Mouse (Mus musculus): ENCODE measurements at regions not wholly inside any gene's neighbourhood (a gene's known extent, or its start where the extent isn't known, plus 50 kb on each side); places are given as distances from the start of the nearest gene placed in this dataset.
A peak's percentile ranks its signal among the peaks of the same experiment; 100 is the strongest.

DNA sequence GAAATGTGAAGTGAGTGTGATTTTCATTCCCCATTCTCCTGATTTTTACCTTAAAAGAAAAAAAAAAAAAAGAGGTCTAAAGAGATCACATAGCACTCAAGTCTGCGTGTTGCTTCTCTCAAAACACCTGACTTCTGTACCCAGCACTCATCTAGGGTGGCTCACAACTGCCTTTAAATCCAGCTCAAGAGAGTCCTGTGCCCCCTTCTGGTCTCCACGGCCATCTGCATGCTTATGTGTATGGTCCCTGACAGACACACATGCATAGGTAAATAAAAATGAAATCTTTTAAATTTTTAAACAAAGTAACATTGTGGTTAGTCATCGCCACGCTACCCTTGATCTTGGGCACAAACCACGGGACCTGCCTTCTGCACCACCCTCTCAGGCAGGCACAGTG, 193.8 kb downstream of the Zfp36l1 start:
- H3K4me1 ChIP-seq (ENCODE audit: control insufficient read depth in 1 of 2, insufficient read depth in 2 of 2, low read length in 2 of 2), result no peaks in the 10 kb centered on the region
- H3K9me3 ChIP-seq (replicated peaks; ENCODE audit: insufficient read depth, low read length), result no peaks in the 10 kb centered on the region
- peak; percentile 23 to 71 (median 60); a peak in 5 of 6 replicates for TF ChIP-seq CTCF (IDR thresholded peaks at IDR 0.05 in 2 of 3, conservative IDR thresholded peaks at IDR 0.05 in 1 of 3; ENCODE audit: control insufficient read depth in 1 of 3, insufficient read depth in 1 of 3, low read depth in 2 of 3, low read length in 3 of 3, poor library complexity in 1 of 3, severe bottlenecking in 1 of 3)
- peak; percentile 70 for TF ChIP-seq ZC3H11A (IDR thresholded peaks at IDR 0.05; ENCODE audit: low read depth, low read length)
- TF ChIP-seq TCF12 (IDR thresholded peaks at IDR 0.05; ENCODE audit: low read depth, low read length), result no peak
- TF ChIP-seq SMC3 (IDR thresholded peaks at IDR 0.05; ENCODE audit: low read depth, low read length), result peak; percentile 88
- peak; percentile 66 for TF ChIP-seq RAD21 (IDR thresholded peaks at IDR 0.05; ENCODE audit: low read depth, low read length)
- H3K9ac ChIP-seq (ENCODE audit: control insufficient read depth, low read depth, low read length, poor library complexity, severe bottlenecking), result no peak overlapping the region
- H3K79me2 ChIP-seq (ENCODE audit: control insufficient read depth, insufficient read depth, low read length, poor library complexity), result no peaks in the 10 kb centered on the region
- no peak overlapping the region for H3K4me3 ChIP-seq (ENCODE audit: control insufficient read depth in 1 of 2, insufficient read depth in 1 of 2, low read depth in 2 of 2, low read length in 2 of 2)
- no peaks in the 10 kb centered on the region for H3K36me3 ChIP-seq (ENCODE audit: control insufficient read depth in 1 of 2, insufficient read depth in 2 of 2, low read length in 2 of 2)
- H3K27ac ChIP-seq (ENCODE audit: control insufficient read depth, low read depth, low read length), result no peak overlapping the region
- peaks cover 0 to 2% of the 10 kb centered on the region in 2 experiments; a peak in 1 of 4 replicates for H3K27me3 ChIP-seq (ENCODE audit: control insufficient read depth in 1 of 2, insufficient read depth in 2 of 2, low read length in 2 of 2)
- peak; percentile 48 for DNase-seq (ENCODE audit: low read depth, low spot score)

GRCm38 (mm10) chr12:79917634-79918289, 195.1 kb downstream of the Zfp36l1 start:
- DNase-seq (ENCODE audit: low read depth, low spot score), result no peak
- Histone ChIP-seq H3K4me1 (ENCODE audit: control insufficient read depth in 1 of 2, insufficient read depth in 2 of 2, low read length in 2 of 2) (no peaks in the 10 kb centered on the region), H3K79me2 (ENCODE audit: control insufficient read depth, insufficient read depth, low read length, poor library complexity) (no peaks in the 10 kb centered on the region), H3K27ac (ENCODE audit: control insufficient read depth, low read depth, low read length) (no peak overlapping the region), H3K9me3 (replicated peaks; ENCODE audit: insufficient read depth, low read length) (no peaks in the 10 kb centered on the region), H3K36me3 (ENCODE audit: control insufficient read depth in 1 of 2, insufficient read depth in 2 of 2, low read length in 2 of 2) (no peaks in the 10 kb centered on the region), H3K4me3 (ENCODE audit: control insufficient read depth in 1 of 2, insufficient read depth in 1 of 2, low read depth in 2 of 2, low read length in 2 of 2) (no peak overlapping the region), H3K9ac (ENCODE audit: control insufficient read depth, low read depth, low read length, poor library complexity, severe bottlenecking) (no peak overlapping the region), H3K27me3 (ENCODE audit: control insufficient read depth in 1 of 2, insufficient read depth in 2 of 2, low read length in 2 of 2) (peaks cover 0 to 2% of the 10 kb centered on the region in 2 experiments; a peak in 1 of 4 replicates)
- TF ChIP-seq TBP (IDR thresholded peaks at IDR 0.05; ENCODE audit: low read depth, low read length) (no peak), ZKSCAN1 (IDR thresholded peaks at IDR 0.05; ENCODE audit: low read depth, low read length) (no peak), JUND (IDR thresholded peaks at IDR 0.05; ENCODE audit: low read depth, low read length) (no peak), UBTF (IDR thresholded peaks at IDR 0.05; ENCODE audit: borderline replicate concordance, insufficient read depth, low read depth, low read length) (no peak), TCF12 (IDR thresholded peaks at IDR 0.05; ENCODE audit: low read depth, low read length) (no peak), EP300 (IDR thresholded peaks at IDR 0.05; ENCODE audit: low read depth in 1 of 2, low read length in 2 of 2) (no peak), POLR2A (IDR thresholded peaks at IDR 0.05; ENCODE audit: control insufficient read depth in 1 of 2, insufficient read depth in 1 of 2, low read depth in 1 of 2, low read length in 2 of 2, poor library complexity in 1 of 2) (no peak), RCOR1 (IDR thresholded peaks at IDR 0.05; ENCODE audit: low read depth, low read length) (no peak), E2F4 (IDR thresholded peaks at IDR 0.05; ENCODE audit: borderline replicate concordance, low read depth, low read length) (no peak), GABPA (IDR thresholded peaks at IDR 0.05; ENCODE audit: low read depth, low read length) (no peak), USF2 (IDR thresholded peaks at IDR 0.05; ENCODE audit: borderline replicate concordance in 1 of 2, insufficient read depth in 1 of 2, low read depth in 1 of 2, low read length in 2 of 2) (no peak), ZNF384 (IDR thresholded peaks at IDR 0.05; ENCODE audit: low read depth, low read length) (no peak), RAD21 (IDR thresholded peaks at IDR 0.05; ENCODE audit: low read depth, low read length) (no peak), SIN3A (IDR thresholded peaks at IDR 0.05; ENCODE audit: low read length) (no peak), ETS1 (IDR thresholded peaks at IDR 0.05; ENCODE audit: low read depth, low read length) (no peak), CHD2 (IDR thresholded peaks at IDR 0.05; ENCODE audit: low read length) (no peak)
